Mouse (Mus musculus) heart, postnatal 0 days (tissue): Measurements from ENCODE around the gene Gimap9. TPM values are rescaled to one million over a fixed set of nuclear protein-coding genes. Genes with fewer than 3 reads are reported as not detected.

ENCODE experiments used
- ATAC-seq: fragments of 200-750 bp; cut with Nextera tagmentation; 2 replicates; pipeline ENCODE4 v1.8.0; 2017; ENCODE audit warnings: low read depth, moderate number of reproducible peaks, moderate library complexity; ENCODE audit not compliant: insufficient read depth
- DNase-seq: peaks from one replicate; pipeline ENCODE4 v3.0.0-alpha.2; 2016; ENCODE audit warnings: low spot score
- H3K27ac ChIP-seq: fragments of 300-500 bp; sonication (generic); 2 replicates; pipeline ENCODE4 v1.5.1; 2014; ENCODE audit warnings: low read depth, mild to moderate bottlenecking
- H3K27me3 ChIP-seq: fragments of 300-500 bp; sonication (generic); 2 replicates; pipeline ENCODE4 v1.6.1; 2014; ENCODE audit warnings: low read length, mixed read lengths; ENCODE audit not compliant: control insufficient read depth, insufficient read depth
- H3K36me3 ChIP-seq: fragments of 300-500 bp; sonication (generic); replicated peaks from 2 replicates; pipeline ENCODE4 v1.6.1; 2014; ENCODE audit warnings: low read length, mixed read lengths; ENCODE audit not compliant: control insufficient read depth, insufficient read depth
- H3K4me1 ChIP-seq: fragments of 300-500 bp; sonication (generic); 2 replicates; pipeline ENCODE4 v1.6.1; 2014; ENCODE audit warnings: antibody characterized with exemption; ENCODE audit not compliant: control insufficient read depth, insufficient read depth
- H3K4me2 ChIP-seq: fragments of 300-500 bp; sonication (generic); 2 replicates; pipeline ENCODE4 v1.6.1; 2014; ENCODE audit warnings: low read depth, mild to moderate bottlenecking, low read length, moderate library complexity
- H3K4me3 ChIP-seq: fragments of 300-500 bp; sonication (generic); 2 replicates; pipeline ENCODE4 v1.5.1; 2014; ENCODE audit warnings: low read depth, low read length
- H3K9ac ChIP-seq: fragments of 300-500 bp; sonication (generic); replicated peaks from 2 replicates; pipeline ENCODE4 v1.6.1; 2014; ENCODE audit warnings: low read depth, low read length, mixed read lengths
- H3K9me3 ChIP-seq: fragments of 300-500 bp; sonication (generic); replicated peaks from 2 replicates; pipeline ENCODE4 v1.6.1; 2016; ENCODE audit warnings: low read length; ENCODE audit not compliant: control insufficient read depth
- CTCF ChIP-seq: IDR thresholded peaks from 2 replicates; pipeline ENCODE4 v1.5.1; 2016; ENCODE audit warnings: antibody characterized with exemption, control low read depth, low read depth
- EP300 ChIP-seq: IDR thresholded peaks from 2 replicates; pipeline ENCODE4 v1.6.1; 2016; ENCODE audit warnings: antibody characterized with exemption, low read depth
- WGBS: fragments of 180-500 bp; shearing (Covaris S2); extraction: QIAGEN DNeasy Blood & Tissue Kit; methylation state at CpG from one replicate; pipeline ENCODE4 v1.1.7; 2014; 5-methylcytosine and 5-hydroxymethylcytosine counted together
- polyA plus RNA-seq: library from polyadenylated mRNA; unstranded; fragments of >200 nt; fragmentation: Nextera tagmentation; extraction: Ambion mirVana; gene quantifications from 2 replicates; pipeline ENCODE4 v1.2.1, GENCODE M21; 2015
- total RNA-seq: library from RNA; depleted of rRNA; stranded (reverse); fragments of >200 nt; gene quantifications from 2 replicates; pipeline ENCODE4 v1.2.3, GENCODE M21; 2014; ENCODE audit warnings: low replicate concordance

Gimap9 gene
- total and polyA plus RNA-seq, 2 experiments from 2014 or later, result 1.8 to 5.7 TPM

- H3K4me3 ChIP-seq, result peak overlapping the region; percentile 28
- no peak for TF ChIP-seq CTCF
- TF ChIP-seq EP300, result no peak
- H3K27ac ChIP-seq, result peak overlapping the region; percentile 79
These were observed 9.3 kb downstream of the Gimap9 start for GRCm38 (mm10) chr6:48685251-48685650.

GRCm38 (mm10) chr6:48685694-48686665 is 10.1 kb downstream of the Gimap9 start:
- Histone ChIP-seq H3K27ac (peak overlapping the region; percentile 79), H3K9ac (no peak overlapping the region; the same call in 1 of the 2 replicates), H3K36me3 (no peaks in the 10 kb centered on the region), H3K4me3 (peak overlapping the region; percentile 28), H3K4me1 (no peaks in the 10 kb centered on the region), H3K27me3 (no peaks in the 10 kb centered on the region), H3K4me2 (peak overlapping the region; percentile 52), H3K9me3 (no peaks in the 10 kb centered on the region)
- TF ChIP-seq EP300, result no peak
- no peak for TF ChIP-seq CTCF
- ATAC-seq (no peak), DNase-seq (no peak)
- WGBS, result 58% methylated on average over 7 of the region's 7 CpGs

More at GRCm38 (mm10) chr6:48685251-48685650, 9.3 kb downstream of the Gimap9 start:
- H3K27me3 ChIP-seq, result no peaks in the 10 kb centered on the region
- peak overlapping the region; percentile 52 for H3K4me2 ChIP-seq
- DNase-seq (no peak), ATAC-seq (no peak)
- WGBS, result 59% methylated on average over 2 of the region's 2 CpGs
- no peaks in the 10 kb centered on the region for H3K36me3 ChIP-seq
- peak overlapping the region; percentile 39; the same call in 1 of the 2 replicates for H3K9ac ChIP-seq
- no peaks in the 10 kb centered on the region for H3K4me1 ChIP-seq
- no peaks in the 10 kb centered on the region for H3K9me3 ChIP-seq

DNA sequence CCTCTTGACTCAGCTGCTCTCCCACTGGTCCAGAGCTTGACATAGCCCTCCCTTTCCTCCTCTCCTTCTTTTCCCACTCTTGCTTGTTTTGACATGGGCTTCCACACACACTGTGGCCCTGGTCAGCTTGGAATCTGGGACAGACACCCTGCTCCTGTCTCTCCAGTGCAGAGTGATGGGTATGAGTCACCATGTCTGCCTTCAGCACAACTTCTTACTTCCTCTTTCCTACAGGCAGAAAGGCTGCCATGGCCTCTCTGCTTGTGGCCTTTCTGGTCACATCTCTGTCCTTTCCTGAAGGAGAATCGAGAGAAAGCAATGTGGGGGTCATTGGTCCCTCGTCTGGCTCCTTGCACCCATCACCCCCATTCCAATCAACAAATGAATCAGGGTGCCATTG is 11.1 kb downstream of the Gimap9 start:
- ATAC-seq, result no peak
- no peaks in the 10 kb centered on the region for H3K27me3 ChIP-seq
- no peak overlapping the region for H3K4me3 ChIP-seq
- TF ChIP-seq EP300 (no peak), CTCF (no peak)
- no peaks in the 10 kb centered on the region for H3K4me1 ChIP-seq
- no peak overlapping the region; the same call in 1 of the 2 replicates for H3K27ac ChIP-seq
- no peak for DNase-seq
- 40% methylated on average over 2 of the region's 2 CpGs for WGBS
- H3K4me2 ChIP-seq, result peak overlapping the region; percentile 52
- H3K9ac ChIP-seq, result no peak overlapping the region
- H3K9me3 ChIP-seq, result no peaks in the 10 kb centered on the region
- H3K36me3 ChIP-seq, result no peaks in the 10 kb centered on the region

GRCm38 (mm10) chr6:48689320-48689719 is 13.4 kb downstream of the Gimap9 start:
- 73% methylated on average over 2 of the region's 2 CpGs for WGBS
- Histone ChIP-seq H3K4me1 (no peaks in the 10 kb centered on the region), H3K9ac (no peak overlapping the region), H3K9me3 (no peaks in the 10 kb centered on the region), H3K27ac (no peak overlapping the region), H3K27me3 (no peaks in the 10 kb centered on the region), H3K4me2 (no peak overlapping the region), H3K36me3 (no peaks in the 10 kb centered on the region), H3K4me3 (no peak overlapping the region)
- DNase-seq, result no peak
- TF ChIP-seq CTCF, result no peak
- no peak for TF ChIP-seq EP300
- ATAC-seq, result no peak

DNA sequence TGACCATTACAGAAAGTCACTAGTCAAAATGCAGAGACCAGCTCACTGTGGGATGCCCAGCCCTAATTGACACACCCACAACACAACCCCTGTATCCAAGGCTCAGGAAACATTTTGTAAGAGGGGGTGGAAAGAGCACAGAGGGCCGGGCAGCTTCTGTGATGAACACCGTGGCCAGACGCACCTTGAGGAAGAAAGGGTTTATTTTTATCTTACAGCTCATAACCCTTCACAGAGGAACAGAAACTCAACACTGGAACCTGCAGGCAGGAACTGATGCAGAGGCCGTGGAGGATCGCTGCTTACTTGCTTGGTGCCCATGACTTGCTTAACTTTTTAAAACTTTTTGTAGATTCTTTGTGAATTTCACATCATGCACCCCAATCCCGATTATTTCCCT is 17.0 kb downstream of the Gimap9 start:
- Histone ChIP-seq H3K4me1 (no peaks in the 10 kb centered on the region), H3K27me3 (no peaks in the 10 kb centered on the region), H3K27ac (no peak overlapping the region), H3K9ac (no peak overlapping the region), H3K4me2 (no peak overlapping the region), H3K9me3 (no peaks in the 10 kb centered on the region), H3K36me3 (no peaks in the 10 kb centered on the region), H3K4me3 (no peak overlapping the region)
- TF ChIP-seq CTCF, result no peak
- no peak for TF ChIP-seq EP300
- DNase-seq (no peak), ATAC-seq (no peak)
- WGBS, result 66% methylated on average over 6 of the region's 6 CpGs
